Mouse (Mus musculus) liver, postnatal 0 days (tissue): ENCODE data around the gene Gkn2. TPM values are rescaled to one million over a fixed set of nuclear protein-coding genes. Genes with fewer than 3 reads are reported as not detected.

Experiments used
- ATAC-seq: fragments of 200-750 bp; cut with Nextera tagmentation; 2 replicates; pipeline ENCODE4 v1.8.0; 2017; ENCODE audit warnings: mild to moderate bottlenecking, moderate library complexity
- DNase-seq: peaks from one replicate; pipeline ENCODE4 v3.0.0-alpha.2; 2016
- H3K27ac ChIP-seq: fragments of 300-500 bp; sonication (generic); 2 replicates; pipeline ENCODE4 v1.5.1; 2014; ENCODE audit warnings: antibody characterized with exemption, moderate library complexity, mild to moderate bottlenecking, low read depth
- H3K27me3 ChIP-seq: fragments of 300-500 bp; sonication (generic); 2 replicates; pipeline ENCODE4 v1.6.1; 2014; ENCODE audit warnings: low read length, control low read depth, mixed read lengths; ENCODE audit not compliant: insufficient read depth
- H3K36me3 ChIP-seq: fragments of 300-500 bp; sonication (generic); replicated peaks from 2 replicates; pipeline ENCODE4 v1.6.1; 2014; ENCODE audit warnings: mild to moderate bottlenecking, control low read depth, low read length, moderate library complexity, mixed read lengths; ENCODE audit not compliant: insufficient read depth
- H3K4me1 ChIP-seq: fragments of 300-500 bp; sonication (generic); 2 replicates; pipeline ENCODE4 v1.6.1; 2014; ENCODE audit warnings: antibody characterized with exemption, mild to moderate bottlenecking, control low read depth; ENCODE audit not compliant: insufficient read depth
- H3K4me2 ChIP-seq: fragments of 300-500 bp; sonication (generic); 2 replicates; pipeline ENCODE4 v1.6.1; 2014; ENCODE audit warnings: low read depth, mild to moderate bottlenecking, low read length, moderate library complexity, mixed read lengths
- H3K4me3 ChIP-seq: fragments of 300-500 bp; sonication (generic); 2 replicates; pipeline ENCODE4 v1.5.1; 2014; ENCODE audit warnings: low read depth, low read length
- H3K9ac ChIP-seq: fragments of 300-500 bp; sonication (generic); replicated peaks from 2 replicates; pipeline ENCODE4 v1.6.1; 2014; ENCODE audit warnings: mild to moderate bottlenecking, moderate library complexity
- H3K9me3 ChIP-seq: fragments of 300-500 bp; sonication (generic); 2 replicates; pipeline ENCODE4 v1.6.1; 2016; ENCODE audit warnings: mild to moderate bottlenecking, control low read depth, low read length, mixed read lengths
- CTCF ChIP-seq: sonication (generic); IDR thresholded peaks from 2 replicates; pipeline ENCODE4 v1.5.1; 2016; ENCODE audit warnings: antibody characterized with exemption, low read depth
- EP300 ChIP-seq: IDR thresholded peaks from 2 replicates; pipeline ENCODE4 v1.6.1; 2016; ENCODE audit warnings: antibody characterized with exemption, low read depth, mild to moderate bottlenecking
- WGBS: fragments of 180-500 bp; shearing (Covaris S2); extraction: QIAGEN DNeasy Blood & Tissue Kit; methylation state at CpG from one replicate; pipeline ENCODE4 v1.1.7; 2014; ENCODE audit not compliant: insufficient replicate concordance; 5-methylcytosine and 5-hydroxymethylcytosine counted together
- polyA plus RNA-seq: library from polyadenylated mRNA; unstranded; fragments of >200 nt; fragmentation: Nextera tagmentation; extraction: Ambion mirVana; gene quantifications from 2 replicates; pipeline ENCODE4 v1.2.1, GENCODE M21; 2015

Gkn2 gene
- polyA plus RNA-seq, 1 experiment from 2014 or later: not detected

- peaks cover 4% of the 10 kb centered on the region; the same call in 1 of the 2 replicates for H3K4me1 ChIP-seq
- no peak for ATAC-seq
- H3K4me3 ChIP-seq: peak within 1 kb of the TSS; percentile 48
- H3K4me2 ChIP-seq: peak within 1 kb of the TSS; percentile 79
- H3K36me3 ChIP-seq: no peaks in the 10 kb centered on the region
- no peaks in the 10 kb centered on the region for H3K9me3 ChIP-seq
- peak; percentile 36 for DNase-seq
- H3K27me3 ChIP-seq: peaks cover 22% of the 10 kb centered on the region
- H3K9ac ChIP-seq: peak within 1 kb of the TSS; percentile 34; the same call in 1 of the 2 replicates
- TF ChIP-seq EP300 (no peak), CTCF (peak; percentile 40)
- WGBS: 1% methylated on average over 53 of the region's 54 CpGs
- H3K27ac ChIP-seq: peak within 1 kb of the TSS; percentile 57; the same call in 1 of the 2 replicates
Observed at GRCm38 (mm10) chr6:87335091-87335934, 37.8 kb upstream of the Gkn2 start, which contains the start of gene Antxr1. TSS of gene Antxr1 (minus strand) at chr6:87335821.

- DNase-seq (no peak), ATAC-seq (no peak)
- peak overlapping the region; percentile 79; the same call in 1 of the 2 replicates for H3K4me2 ChIP-seq
- 27% methylated on average over 6 of the region's 6 CpGs for WGBS
- H3K36me3 ChIP-seq: no peaks in the 10 kb centered on the region
- peaks cover 22% of the 10 kb centered on the region for H3K27me3 ChIP-seq
- no peaks in the 10 kb centered on the region for H3K9me3 ChIP-seq
- H3K4me1 ChIP-seq: peaks cover 4% of the 10 kb centered on the region; the same call in 1 of the 2 replicates
- no peak overlapping the region for H3K27ac ChIP-seq
- TF ChIP-seq CTCF (no peak), EP300 (no peak)
- no peak overlapping the region for H3K9ac ChIP-seq
- no peak overlapping the region for H3K4me3 ChIP-seq
Observed at GRCm38 (mm10) chr6:87335935-87336295, 37.2 kb upstream of the Gkn2 start.

GRCm38 (mm10) chr6:87350829-87351228 lies 22.3 kb upstream of the Gkn2 start, which contains the start of gene Gkn1:
TSS of gene Gkn1 (minus strand) at chr6:87350942.
- no peak within 1 kb of the TSS for H3K4me3 ChIP-seq
- H3K9me3 ChIP-seq: no peaks in the 10 kb centered on the region
- no peak within 1 kb of the TSS for H3K9ac ChIP-seq
- DNase-seq (no peak), ATAC-seq (no peak)
- no peaks in the 10 kb centered on the region for H3K4me1 ChIP-seq
- WGBS: 75% methylated on average over 8 of the region's 8 CpGs
- TF ChIP-seq EP300 (no peak), CTCF (no peak)
- no peaks in the 10 kb centered on the region for H3K36me3 ChIP-seq
- no peaks in the 10 kb centered on the region for H3K27me3 ChIP-seq
- no peak within 1 kb of the TSS for H3K27ac ChIP-seq
- no peak within 1 kb of the TSS for H3K4me2 ChIP-seq

- H3K27me3 ChIP-seq: no peaks in the 10 kb centered on the region
- no peaks in the 10 kb centered on the region for H3K4me1 ChIP-seq
- no peak overlapping the region for H3K27ac ChIP-seq
- H3K4me3 ChIP-seq: no peak overlapping the region
- ATAC-seq (no peak), DNase-seq (no peak)
- no peak overlapping the region for H3K4me2 ChIP-seq
- H3K36me3 ChIP-seq: no peaks in the 10 kb centered on the region
- whole genome bisulfite sequencing: 72% methylated on average over 5 of the region's 5 CpGs
- no peak for TF ChIP-seq CTCF
- TF ChIP-seq EP300: no peak
- H3K9ac ChIP-seq: no peak overlapping the region
- no peaks in the 10 kb centered on the region for H3K9me3 ChIP-seq
Observed at GRCm38 (mm10) chr6:87354441-87354840, 18.7 kb upstream of the Gkn2 start.

GRCm38 (mm10) chr6:87369223-87369622 lies 3.9 kb upstream of the Gkn2 start:
- DNase-seq (no peak), ATAC-seq (no peak)
- WGBS: 72% methylated on average over 5 of the region's 5 CpGs
- Histone ChIP-seq H3K9me3 (no peaks in the 10 kb centered on the region), H3K4me3 (no peak overlapping the region), H3K27me3 (no peaks in the 10 kb centered on the region), H3K4me1 (no peaks in the 10 kb centered on the region), H3K4me2 (no peak overlapping the region), H3K9ac (no peak overlapping the region), H3K36me3 (no peaks in the 10 kb centered on the region), H3K27ac (no peak overlapping the region)
- TF ChIP-seq CTCF (no peak), EP300 (no peak)

GRCm38 (mm10) chr6:87383926-87384691 lies 11.0 kb downstream of the Gkn2 start:
- WGBS: 15% methylated on average over 24 of the region's 24 CpGs
- DNase-seq (no peak), ATAC-seq (no peak)
- H3K27ac ChIP-seq: no peak overlapping the region
- H3K4me3 ChIP-seq: no peak overlapping the region
- H3K9ac ChIP-seq: no peak overlapping the region
- TF ChIP-seq EP300: no peak
- TF ChIP-seq CTCF: peak; percentile 51
- 0 out of 2 replicates have a peak, but pooled peaks cover 6% of the 10 kb centered on the region for H3K27me3 ChIP-seq
- H3K36me3 ChIP-seq: no peaks in the 10 kb centered on the region
- H3K4me1 ChIP-seq: peaks cover 5% of the 10 kb centered on the region; the same call in 1 of the 2 replicates
- no peaks in the 10 kb centered on the region for H3K9me3 ChIP-seq
- peak overlapping the region; percentile 63 for H3K4me2 ChIP-seq
